Mouse (Mus musculus): ENCODE results near the gene Galr2. TPM values are rescaled to one million over a fixed set of nuclear protein-coding genes. Genes with fewer than 3 reads are reported as not detected.

Galr2 gene
- polyA plus RNA-seq, 1 experiment from 2014 or later: 0.55 TPM

GRCm38 (mm10) chr11:116296191-116296734 is 15.5 kb downstream of the Galr2 start:
- Histone ChIP-seq H3K36me3 (replicated peaks; ENCODE audit: control insufficient read depth, insufficient read depth) (peaks cover 98% of the 10 kb centered on the region), H3K4me3 (replicated peaks; ENCODE audit: low read length) (no peak overlapping the region), H3K27ac (no peak overlapping the region), H3K4me2 (replicated peaks) (no peak overlapping the region), H3K4me1 (replicated peaks; ENCODE audit: control insufficient read depth, insufficient read depth, low read length) (no peaks in the 10 kb centered on the region), H3K9me3 (ENCODE audit: control insufficient read depth, low read length) (no peaks in the 10 kb centered on the region), H3K9ac (no peak overlapping the region), H3K27me3 (ENCODE audit: control insufficient read depth, insufficient read depth, low read length) (no peaks in the 10 kb centered on the region)
- ATAC-seq (ENCODE audit: low FRiP score) (no peak), DNase-seq (ENCODE audit: low spot score) (no peak)
- WGBS: 86% methylated on average over 8 of the region's 8 CpGs

GRCm38 (mm10) chr11:116297017-116297416 is 16.3 kb downstream of the Galr2 start:
- Histone ChIP-seq H3K4me1 (replicated peaks; ENCODE audit: control insufficient read depth, insufficient read depth, low read length) (no peaks in the 10 kb centered on the region), H3K9ac (no peak overlapping the region), H3K36me3 (replicated peaks; ENCODE audit: control insufficient read depth, insufficient read depth) (peaks cover 98% of the 10 kb centered on the region), H3K4me2 (replicated peaks) (no peak overlapping the region), H3K27me3 (ENCODE audit: control insufficient read depth, insufficient read depth, low read length) (no peaks in the 10 kb centered on the region), H3K4me3 (replicated peaks; ENCODE audit: low read length) (no peak overlapping the region), H3K9me3 (ENCODE audit: control insufficient read depth, low read length) (no peaks in the 10 kb centered on the region), H3K27ac (no peak overlapping the region)
- WGBS: 87% methylated on average over 3 of the region's 3 CpGs
- DNase-seq (ENCODE audit: low spot score): no peak
- no peak for ATAC-seq (ENCODE audit: low FRiP score)

DNA sequence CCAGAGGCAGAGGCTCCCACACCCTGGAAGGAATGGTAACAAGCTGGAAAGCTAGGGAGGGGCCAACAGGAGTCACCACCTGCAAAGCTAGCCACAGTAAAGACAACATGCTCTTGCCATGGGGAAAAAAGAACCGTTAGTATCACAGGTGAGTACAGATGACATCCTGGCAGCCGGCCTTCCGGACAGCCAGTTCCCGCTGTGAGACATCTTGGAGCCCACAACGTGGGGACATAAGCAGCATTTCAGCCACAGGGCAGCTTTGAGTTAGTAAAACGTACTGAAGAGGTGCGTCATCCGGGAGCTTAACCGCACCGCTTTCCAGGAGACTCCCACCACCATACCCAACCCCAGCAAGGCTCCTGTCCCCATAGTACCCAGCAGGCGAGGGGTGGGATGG is 17.5 kb downstream of the Galr2 start:
- no peak for ATAC-seq (ENCODE audit: low FRiP score)
- WGBS: 91% methylated on average over 11 of the region's 11 CpGs
- Histone ChIP-seq H3K4me3 (replicated peaks; ENCODE audit: low read length) (no peak overlapping the region), H3K4me2 (replicated peaks) (no peak overlapping the region), H3K36me3 (replicated peaks; ENCODE audit: control insufficient read depth, insufficient read depth) (peaks cover 98% of the 10 kb centered on the region), H3K9me3 (ENCODE audit: control insufficient read depth, low read length) (no peaks in the 10 kb centered on the region), H3K9ac (no peak overlapping the region), H3K4me1 (replicated peaks; ENCODE audit: control insufficient read depth, insufficient read depth, low read length) (no peaks in the 10 kb centered on the region), H3K27ac (no peak overlapping the region), H3K27me3 (ENCODE audit: control insufficient read depth, insufficient read depth, low read length) (no peaks in the 10 kb centered on the region)
- DNase-seq (ENCODE audit: low spot score): no peak

- Histone ChIP-seq H3K4me1 (replicated peaks; ENCODE audit: control insufficient read depth, insufficient read depth, low read length) (no peaks in the 10 kb centered on the region), H3K4me2 (replicated peaks) (no peak overlapping the region), H3K27ac (no peak overlapping the region), H3K4me3 (replicated peaks; ENCODE audit: low read length) (no peak overlapping the region), H3K9me3 (ENCODE audit: control insufficient read depth, low read length) (no peaks in the 10 kb centered on the region), H3K36me3 (replicated peaks; ENCODE audit: control insufficient read depth, insufficient read depth) (peaks cover 98% of the 10 kb centered on the region), H3K9ac (no peak overlapping the region), H3K27me3 (ENCODE audit: control insufficient read depth, insufficient read depth, low read length) (no peaks in the 10 kb centered on the region)
- WGBS: 94% methylated on average over 6 of the region's 6 CpGs
- DNase-seq (ENCODE audit: low spot score): no peak
- no peak for ATAC-seq (ENCODE audit: low FRiP score)
Observed at GRCm38 (mm10) chr11:116298621-116299020, 17.9 kb downstream of the Galr2 start.

GRCm38 (mm10) chr11:116305423-116305822 is 24.7 kb downstream of the Galr2 start:
- Histone ChIP-seq H3K4me1 (replicated peaks; ENCODE audit: control insufficient read depth, insufficient read depth, low read length) (peaks cover 7% of the 10 kb centered on the region), H3K36me3 (replicated peaks; ENCODE audit: control insufficient read depth, insufficient read depth) (peaks cover 46% of the 10 kb centered on the region), H3K9me3 (ENCODE audit: control insufficient read depth, low read length) (no peaks in the 10 kb centered on the region), H3K27ac (no peak overlapping the region), H3K4me2 (replicated peaks) (peak overlapping the region; percentile 72), H3K27me3 (ENCODE audit: control insufficient read depth, insufficient read depth, low read length) (no peaks in the 10 kb centered on the region), H3K9ac (no peak overlapping the region), H3K4me3 (replicated peaks; ENCODE audit: low read length) (peak overlapping the region; percentile 60)
- ATAC-seq (ENCODE audit: low FRiP score): no peak
- DNase-seq (ENCODE audit: low spot score): no peak
- WGBS: 96% methylated on average over 2 of the region's 2 CpGs

DNA sequence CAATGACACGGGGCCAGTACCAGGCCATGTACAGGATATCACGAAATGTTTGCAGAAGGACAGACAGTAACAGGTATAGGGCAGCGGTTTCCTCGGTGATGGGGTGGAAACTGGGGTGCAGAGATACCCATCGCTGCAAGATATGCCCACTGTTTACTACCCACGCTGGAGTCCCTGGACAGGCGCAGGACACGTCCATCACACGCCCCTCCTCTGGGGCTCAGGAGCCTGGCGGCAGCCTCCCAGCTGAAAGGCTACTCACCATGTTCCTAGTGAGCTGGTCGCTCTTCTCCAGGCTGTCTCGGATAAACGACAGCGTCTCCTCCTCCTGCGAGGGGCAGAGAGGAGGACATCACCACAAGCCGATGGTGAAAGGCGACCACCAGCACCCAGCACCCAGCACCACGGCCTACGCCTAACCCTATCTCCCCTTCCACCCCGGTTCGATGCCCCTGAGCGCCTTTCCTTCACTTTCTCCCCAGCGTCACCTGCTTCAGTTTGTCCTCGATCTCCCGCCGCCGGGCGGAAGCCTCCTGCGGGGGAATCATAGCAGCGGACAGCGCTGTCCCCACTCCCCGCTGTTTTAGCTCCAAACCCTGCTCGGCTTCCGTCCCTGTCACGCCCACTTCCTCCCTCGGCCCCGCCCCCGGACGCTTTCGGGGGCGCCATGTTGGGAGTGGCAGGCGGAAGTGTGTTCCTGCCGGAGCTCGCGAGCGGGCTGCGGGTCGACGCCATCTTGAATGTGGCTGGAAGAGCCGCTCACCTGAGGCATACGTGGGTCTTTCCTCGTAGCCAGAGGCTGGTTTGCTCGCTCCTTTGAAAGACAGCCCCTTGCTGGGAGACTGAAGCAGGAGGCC is 25.6 kb downstream of the Galr2 start:
- ATAC-seq (ENCODE audit: low FRiP score): peak; percentile 92

GRCm38 (mm10) chr11:116307019-116307725 is 26.4 kb downstream of the Galr2 start, which contains the start of gene Exoc7:
Gene Exoc7 (minus strand): TSS chr11:116307233.
- H3K9me3 ChIP-seq (ENCODE audit: control insufficient read depth, low read length): no peaks in the 10 kb centered on the region
- peaks cover 7% of the 10 kb centered on the region for H3K4me1 ChIP-seq (replicated peaks; ENCODE audit: control insufficient read depth, insufficient read depth, low read length)
- ATAC-seq (ENCODE audit: low FRiP score) (peak; percentile 35), DNase-seq (ENCODE audit: low spot score) (no peak)
- peak within 1 kb of the TSS; percentile 72 for H3K4me2 ChIP-seq (replicated peaks)
- WGBS: 86% methylated on average over 10 of the region's 10 CpGs
- H3K4me3 ChIP-seq (replicated peaks; ENCODE audit: low read length): peak within 1 kb of the TSS; percentile 60
- H3K9ac ChIP-seq: peak within 1 kb of the TSS; percentile 66
- H3K27ac ChIP-seq: peak within 1 kb of the TSS; percentile 34; the same call in 1 of the 2 replicates
- H3K36me3 ChIP-seq (replicated peaks; ENCODE audit: control insufficient read depth, insufficient read depth): peaks cover 28% of the 10 kb centered on the region
- no peaks in the 10 kb centered on the region for H3K27me3 ChIP-seq (ENCODE audit: control insufficient read depth, insufficient read depth, low read length)

More for the DNA sequence above, 25.6 kb downstream of the Galr2 start:
- peak; percentile 95 for DNase-seq (ENCODE audit: low spot score)
- Histone ChIP-seq H3K36me3 (replicated peaks; ENCODE audit: control insufficient read depth, insufficient read depth) (peaks cover 37% of the 10 kb centered on the region), H3K9ac (peak overlapping the region; percentile 66), H3K27me3 (ENCODE audit: control insufficient read depth, insufficient read depth, low read length) (no peaks in the 10 kb centered on the region), H3K4me3 (replicated peaks; ENCODE audit: low read length) (peak overlapping the region; percentile 60), H3K4me2 (replicated peaks) (peak overlapping the region; percentile 72), H3K9me3 (ENCODE audit: control insufficient read depth, low read length) (no peaks in the 10 kb centered on the region), H3K27ac (peak overlapping the region; percentile 34; the same call in 1 of the 2 replicates), H3K4me1 (replicated peaks; ENCODE audit: control insufficient read depth, insufficient read depth, low read length) (peaks cover 7% of the 10 kb centered on the region)
- 2% methylated on average over 53 of the region's 53 CpGs for WGBS

DNA sequence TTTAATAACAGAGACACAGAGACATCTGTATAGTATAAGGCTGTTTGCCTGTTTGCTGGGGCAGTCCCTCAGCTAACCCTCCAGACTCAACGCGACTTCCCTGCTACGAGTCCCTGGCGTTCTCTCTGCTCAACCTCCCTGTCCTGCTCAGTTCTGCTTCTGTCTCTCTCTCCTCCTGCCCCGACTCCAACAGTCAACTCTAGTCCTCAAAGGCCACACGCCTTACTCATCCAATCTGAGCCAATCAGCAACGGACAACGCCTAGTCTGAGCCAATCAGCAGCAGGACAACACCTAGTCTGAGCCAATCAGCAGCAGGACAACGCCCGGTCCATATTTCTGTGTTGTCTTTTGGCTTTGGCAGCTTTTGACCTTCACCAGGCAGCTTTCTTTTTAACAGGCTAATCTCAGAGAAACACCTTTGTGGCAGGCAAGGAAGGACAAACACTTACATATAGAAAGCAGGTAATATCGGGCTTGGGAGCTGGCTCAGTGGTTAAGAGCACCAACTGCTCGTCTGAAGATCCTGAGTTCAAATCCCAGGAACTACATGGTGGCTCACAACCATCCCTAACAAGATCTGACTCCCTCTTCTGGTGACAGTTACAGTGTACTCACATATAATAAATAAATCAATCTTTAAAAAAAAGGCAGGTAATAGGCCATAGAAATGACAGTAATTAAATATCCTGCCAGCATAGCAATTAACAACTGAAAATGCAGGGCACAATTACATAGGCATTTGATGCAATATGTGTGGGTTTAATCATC is 27.2 kb downstream of the Galr2 start:
- Histone ChIP-seq H3K9me3 (ENCODE audit: control insufficient read depth, low read length) (no peaks in the 10 kb centered on the region), H3K27me3 (ENCODE audit: control insufficient read depth, insufficient read depth, low read length) (no peaks in the 10 kb centered on the region), H3K36me3 (replicated peaks; ENCODE audit: control insufficient read depth, insufficient read depth) (peaks cover 21% of the 10 kb centered on the region), H3K9ac (no peak overlapping the region), H3K4me1 (replicated peaks; ENCODE audit: control insufficient read depth, insufficient read depth, low read length) (peaks cover 7% of the 10 kb centered on the region), H3K4me2 (replicated peaks) (no peak overlapping the region), H3K4me3 (replicated peaks; ENCODE audit: low read length) (no peak overlapping the region), H3K27ac (no peak overlapping the region)
- 94% methylated on average over 12 of the region's 12 CpGs for WGBS
- ATAC-seq (ENCODE audit: low FRiP score) (no peak), DNase-seq (ENCODE audit: low spot score) (no peak)
